Mouse (Mus musculus) midbrain, embryonic 10.5 days (tissue): Measurements from ENCODE around the gene Kcna2. TPM values are rescaled to one million over a fixed set of nuclear protein-coding genes. Genes with fewer than 3 reads are reported as not detected.

Experiments
- DNase-seq: peaks from one replicate; pipeline ENCODE4 v3.0.0-alpha.2; 2017; ENCODE audit warnings: low spot score
- H3K27ac ChIP-seq: fragments of 300-500 bp; sonication (generic); replicated peaks from 2 replicates; pipeline ENCODE4 v1.5.1; 2016; ENCODE audit warnings: mild to moderate bottlenecking
- H3K27me3 ChIP-seq: fragments of 300-500 bp; sonication (generic); 2 replicates; pipeline ENCODE4 v1.6.1; 2016; ENCODE audit warnings: low read depth, mild to moderate bottlenecking; ENCODE audit not compliant: poor library complexity, severe bottlenecking
- H3K36me3 ChIP-seq: fragments of 300-500 bp; sonication (generic); 2 replicates; pipeline ENCODE4 v1.6.1; 2016; ENCODE audit warnings: mild to moderate bottlenecking, moderate library complexity
- H3K4me1 ChIP-seq: fragments of 300-500 bp; sonication (generic); 2 replicates; pipeline ENCODE4 v1.6.1; 2016
- H3K4me3 ChIP-seq: fragments of 300-500 bp; sonication (generic); 2 replicates; pipeline ENCODE4 v1.5.1; 2016; ENCODE audit warnings: mild to moderate bottlenecking, moderate library complexity
- H3K9me3 ChIP-seq: fragments of 300-500 bp; sonication (generic); replicated peaks from 2 replicates; pipeline ENCODE4 v1.6.1; 2016; ENCODE audit warnings: mild to moderate bottlenecking
- WGBS: fragments of 180-500 bp; shearing (Covaris S2); methylation state at CpG from one replicate; pipeline ENCODE4 v1.1.7; 2016; 5-methylcytosine and 5-hydroxymethylcytosine counted together
- polyA plus RNA-seq: library from polyadenylated mRNA; unstranded; fragments of >200 nt; fragmentation: Nextera tagmentation; extraction: Ambion mirVana; gene quantifications from 2 replicates; pipeline ENCODE4 v1.2.1, GENCODE M21; 2016

Kcna2 gene
- polyA plus RNA-seq, 1 experiment from 2014 or later: 0.10 TPM

- no peak for DNase-seq
- Histone ChIP-seq H3K36me3 (no peaks in the 10 kb centered on the region), H3K27me3 (no peaks in the 10 kb centered on the region), H3K4me1 (no peaks in the 10 kb centered on the region), H3K4me3 (no peak overlapping the region), H3K27ac (no peak overlapping the region), H3K9me3 (no peaks in the 10 kb centered on the region)
- WGBS: 88% methylated on average over 6 of the region's 6 CpGs
Measured at GRCm38 (mm10) chr3:107132651-107133050, 31.7 kb downstream of the Kcna2 start.

GRCm38 (mm10) chr3:107134457-107134856, 33.5 kb downstream of the Kcna2 start:
- Histone ChIP-seq H3K4me3 (no peak overlapping the region), H3K4me1 (no peaks in the 10 kb centered on the region), H3K27me3 (no peaks in the 10 kb centered on the region), H3K9me3 (no peaks in the 10 kb centered on the region), H3K36me3 (no peaks in the 10 kb centered on the region), H3K27ac (no peak overlapping the region)
- WGBS: 75% methylated on average over 3 of the region's 3 CpGs
- no peak for DNase-seq

- Histone ChIP-seq H3K9me3 (no peaks in the 10 kb centered on the region), H3K27ac (no peak overlapping the region), H3K27me3 (no peaks in the 10 kb centered on the region), H3K4me3 (no peak overlapping the region), H3K4me1 (peaks cover 11% of the 10 kb centered on the region), H3K36me3 (no peaks in the 10 kb centered on the region)
- 89% methylated on average over 7 of the region's 7 CpGs for WGBS
- DNase-seq: no peak
Measured at GRCm38 (mm10) chr3:107147126-107147525, 46.2 kb downstream of the Kcna2 start.

GRCm38 (mm10) chr3:107149006-107149405, 48.1 kb downstream of the Kcna2 start:
- Histone ChIP-seq H3K27ac (no peak overlapping the region), H3K9me3 (no peaks in the 10 kb centered on the region), H3K36me3 (no peaks in the 10 kb centered on the region), H3K4me3 (no peak overlapping the region), H3K27me3 (no peaks in the 10 kb centered on the region), H3K4me1 (peaks cover 11% of the 10 kb centered on the region)
- 76% methylated on average over 3 of the region's 3 CpGs for WGBS
- peak; percentile 29 for DNase-seq

GRCm38 (mm10) chr3:107150469-107150868, 49.5 kb downstream of the Kcna2 start:
- WGBS: 57% methylated on average over 3 of the region's 3 CpGs
- Histone ChIP-seq H3K4me3 (no peak overlapping the region), H3K27me3 (no peaks in the 10 kb centered on the region), H3K9me3 (no peaks in the 10 kb centered on the region), H3K27ac (no peak overlapping the region), H3K4me1 (peaks cover 11% of the 10 kb centered on the region), H3K36me3 (no peaks in the 10 kb centered on the region)
- no peak for DNase-seq

- H3K27ac ChIP-seq: no peak overlapping the region
- peaks cover 11% of the 10 kb centered on the region for H3K4me1 ChIP-seq
- H3K27me3 ChIP-seq: no peaks in the 10 kb centered on the region
- no peak for DNase-seq
- WGBS: 45% methylated on average over 7 of the region's 7 CpGs
- no peak overlapping the region for H3K4me3 ChIP-seq
- no peaks in the 10 kb centered on the region for H3K36me3 ChIP-seq
- H3K9me3 ChIP-seq: no peaks in the 10 kb centered on the region
Measured at GRCm38 (mm10) chr3:107150872-107151540, 50.1 kb downstream of the Kcna2 start.

GRCm38 (mm10) chr3:107153772-107154655, 53.1 kb downstream of the Kcna2 start:
- Histone ChIP-seq H3K27ac (no peak overlapping the region), H3K27me3 (no peaks in the 10 kb centered on the region), H3K9me3 (no peaks in the 10 kb centered on the region), H3K36me3 (no peaks in the 10 kb centered on the region), H3K4me3 (no peak overlapping the region), H3K4me1 (peaks cover 11% of the 10 kb centered on the region)
- 91% methylated on average over 11 of the region's 11 CpGs for WGBS
- no peak for DNase-seq

- H3K27ac ChIP-seq: no peak overlapping the region
- no peaks in the 10 kb centered on the region for H3K36me3 ChIP-seq
- H3K9me3 ChIP-seq: no peaks in the 10 kb centered on the region
- DNase-seq: no peak
- 93% methylated on average over 7 of the region's 7 CpGs for WGBS
- peaks cover 9% of the 10 kb centered on the region for H3K4me1 ChIP-seq
- 0 out of 2 replicates have a peak, but pooled peaks cover 6% of the 10 kb centered on the region for H3K27me3 ChIP-seq
- no peak overlapping the region for H3K4me3 ChIP-seq
Measured at GRCm38 (mm10) chr3:107158856-107159255, 57.9 kb downstream of the Kcna2 start.

GRCm38 (mm10) chr3:107159418-107159817, 58.5 kb downstream of the Kcna2 start:
- peak; percentile 17 for DNase-seq
- Histone ChIP-seq H3K9me3 (no peaks in the 10 kb centered on the region), H3K4me3 (peak overlapping the region; percentile 52), H3K36me3 (no peaks in the 10 kb centered on the region), H3K4me1 (peaks cover 9% of the 10 kb centered on the region), H3K27me3 (0 out of 2 replicates have a peak, but pooled peaks cover 6% of the 10 kb centered on the region), H3K27ac (no peak overlapping the region)
- WGBS: 60% methylated on average over 3 of the region's 3 CpGs

GRCm38 (mm10) chr3:107159859-107160324, 58.9 kb downstream of the Kcna2 start:
- peak overlapping the region; percentile 75 for H3K27ac ChIP-seq

GRCm38 (mm10) chr3:107162741-107163140, 61.8 kb downstream of the Kcna2 start:
- Histone ChIP-seq H3K27ac (no peak overlapping the region), H3K4me1 (peaks cover 9% of the 10 kb centered on the region), H3K36me3 (no peaks in the 10 kb centered on the region), H3K9me3 (no peaks in the 10 kb centered on the region), H3K4me3 (no peak overlapping the region), H3K27me3 (0 out of 2 replicates have a peak, but pooled peaks cover 6% of the 10 kb centered on the region)
- DNase-seq: no peak
- 89% methylated on average over 2 of the region's 2 CpGs for WGBS

More at GRCm38 (mm10) chr3:107159859-107160324, 58.9 kb downstream of the Kcna2 start:
- Histone ChIP-seq H3K27me3 (0 out of 2 replicates have a peak, but pooled peaks cover 6% of the 10 kb centered on the region), H3K4me1 (peaks cover 9% of the 10 kb centered on the region), H3K9me3 (no peaks in the 10 kb centered on the region), H3K4me3 (peak overlapping the region; percentile 52), H3K36me3 (no peaks in the 10 kb centered on the region)
- WGBS: 1% methylated on average over 17 of the region's 17 CpGs
- peak; percentile 61 for DNase-seq
